Mouse (Mus musculus) thymus, adult 18-20 months (tissue): ENCODE results near the gene Poglut1.
"Not testable (repeated sequence)": the region's sequence is repeated elsewhere in the genome, so short reads cannot be mapped to it uniquely, and the experiment has no call there.

Experiments used
- DNase-seq, 2 experiments: peaks; one replicate each; pipeline ENCODE4 v3.0.0; 2022; ENCODE audit warnings: mixed read lengths in 2 of 2

Poglut1 gene

DNA sequence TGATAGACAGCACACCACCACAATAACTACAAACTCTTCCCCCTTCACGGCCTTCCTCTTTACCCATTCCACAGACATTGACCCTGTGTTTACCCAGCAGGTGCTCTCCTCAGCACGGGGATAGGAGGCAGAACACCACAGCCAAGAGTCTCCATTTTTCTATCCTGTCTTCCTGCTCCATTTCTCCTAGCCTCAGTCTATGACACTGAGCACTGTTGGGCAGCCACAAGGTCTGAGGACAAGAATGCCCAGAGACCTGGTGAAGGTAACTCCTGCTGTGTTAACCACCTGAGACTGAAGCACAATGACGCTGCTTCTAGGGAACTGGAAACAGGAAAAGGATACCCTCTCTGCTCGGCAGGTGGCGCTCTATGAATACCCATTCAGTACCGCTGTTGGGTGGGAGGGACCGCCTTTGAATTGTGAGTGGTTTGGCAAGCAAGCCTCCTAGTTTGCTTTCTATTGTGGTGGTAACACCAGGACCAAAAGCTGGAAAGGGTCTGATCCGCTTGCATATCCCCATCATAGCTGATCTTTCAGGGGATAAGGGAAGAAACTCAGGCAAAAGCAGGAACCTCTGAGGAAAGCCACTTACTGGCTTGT is 13.4 kb downstream of the Poglut1 start:
- peak; percentile 36 to 44 for DNase-seq

DNA sequence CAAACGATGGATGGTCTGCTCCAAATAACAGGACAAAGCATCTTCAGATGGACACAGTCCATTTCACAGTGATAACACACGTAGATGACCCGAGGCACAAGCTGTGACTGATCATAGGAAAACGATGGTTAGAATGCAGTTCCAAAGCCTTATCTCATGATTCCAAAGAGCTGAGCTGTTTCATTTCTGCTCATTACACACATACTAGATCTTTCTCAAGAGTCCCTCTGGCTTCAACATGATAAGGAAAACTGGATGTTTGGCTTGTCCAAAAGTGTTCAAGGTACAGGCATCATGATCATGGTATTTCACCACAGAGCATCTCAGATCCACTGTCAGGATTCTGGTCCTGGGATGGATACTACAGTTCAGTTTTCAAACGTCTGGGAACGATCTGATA is 23.8 kb downstream of the Poglut1 start:
- DNase-seq: no peak

DNA sequence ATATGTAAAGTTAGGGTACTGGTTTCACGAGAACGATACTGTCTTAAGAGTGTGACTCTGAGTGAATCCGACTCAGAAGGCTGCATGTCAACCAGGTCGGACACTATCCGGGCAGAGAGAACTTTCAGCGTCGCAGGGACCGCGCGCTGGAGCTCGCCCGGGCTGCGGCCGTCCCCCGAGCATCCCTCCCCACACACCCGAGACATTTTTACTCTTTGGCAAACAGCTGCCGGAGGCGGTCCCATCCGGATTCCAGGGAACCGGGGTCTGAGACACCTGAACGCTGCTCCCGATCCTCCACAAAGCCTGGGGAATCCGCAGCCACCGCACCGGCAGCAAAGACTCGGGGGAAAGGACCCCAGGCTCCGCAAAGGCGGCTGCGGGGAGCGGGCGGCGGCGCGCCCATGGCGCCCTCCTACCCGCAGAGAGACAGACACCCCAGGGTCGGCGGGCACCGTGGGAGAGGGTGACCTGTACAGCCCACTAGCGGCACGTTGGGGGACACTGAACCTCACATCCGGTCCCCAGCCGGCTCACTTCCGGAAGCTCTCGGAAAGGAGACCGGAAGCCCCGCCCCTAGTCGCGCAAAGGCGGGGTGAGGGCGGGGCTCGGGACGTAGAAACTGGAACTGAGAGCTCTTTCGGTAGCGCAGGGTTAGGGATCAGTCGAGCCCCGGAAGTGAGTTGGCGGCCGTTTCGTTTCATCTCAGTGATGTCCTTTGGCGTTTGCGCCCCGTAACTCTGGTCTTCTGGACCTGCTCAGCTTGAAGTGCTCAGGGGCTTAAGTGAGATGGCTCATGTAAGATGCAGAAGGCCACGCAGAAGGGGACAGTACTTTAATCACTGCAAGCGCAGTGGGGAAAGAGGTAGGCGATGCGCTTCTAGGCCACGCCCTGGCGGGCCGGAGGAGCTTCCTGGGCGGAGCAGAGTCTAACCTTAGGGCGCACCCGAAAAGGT is 27.7 kb downstream of the Poglut1 start, which contains the start of gene Timmdc1:
Timmdc1 (minus strand) TSS at position 535 of the 956 bp plus-strand sequence.
- DNase-seq: peak; percentile 94 to 96

DNA sequence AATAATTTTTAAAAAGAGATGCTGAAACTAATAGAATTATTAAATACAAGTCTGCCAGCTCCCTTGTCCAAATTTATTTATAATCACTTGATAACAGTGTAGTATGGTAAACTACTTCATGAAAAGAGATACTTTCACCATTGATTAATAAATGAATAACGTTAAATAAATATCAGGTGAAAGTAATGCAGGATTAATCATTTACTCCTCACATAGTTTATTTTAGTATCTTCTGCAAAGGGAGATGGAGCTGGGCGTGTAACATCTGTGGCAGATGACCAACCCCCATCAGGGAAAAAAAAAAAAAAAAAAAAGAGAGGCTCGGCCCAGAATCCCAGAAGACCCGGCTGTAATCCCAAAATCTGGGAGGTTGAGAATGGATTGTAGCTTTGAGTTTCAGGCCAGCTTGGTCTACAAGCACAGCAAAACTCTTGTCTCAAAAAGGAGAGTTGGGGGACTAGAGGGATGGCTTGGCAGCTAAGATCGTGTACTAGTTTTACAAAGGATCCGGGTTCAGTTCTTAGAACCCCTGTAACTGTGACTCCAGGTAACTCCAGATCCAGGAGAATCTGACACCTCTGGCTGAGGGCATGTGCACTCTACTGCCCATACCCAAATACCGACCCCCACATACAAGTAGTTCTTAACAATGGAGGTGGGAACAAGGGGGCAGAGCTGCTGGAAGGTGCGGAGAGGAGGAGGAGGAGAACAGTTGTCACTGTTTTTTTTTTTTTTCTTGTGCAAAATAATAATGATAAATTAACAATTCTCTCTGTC is 28.7 kb downstream of the Poglut1 start:
- DNase-seq: no peak

DNA sequence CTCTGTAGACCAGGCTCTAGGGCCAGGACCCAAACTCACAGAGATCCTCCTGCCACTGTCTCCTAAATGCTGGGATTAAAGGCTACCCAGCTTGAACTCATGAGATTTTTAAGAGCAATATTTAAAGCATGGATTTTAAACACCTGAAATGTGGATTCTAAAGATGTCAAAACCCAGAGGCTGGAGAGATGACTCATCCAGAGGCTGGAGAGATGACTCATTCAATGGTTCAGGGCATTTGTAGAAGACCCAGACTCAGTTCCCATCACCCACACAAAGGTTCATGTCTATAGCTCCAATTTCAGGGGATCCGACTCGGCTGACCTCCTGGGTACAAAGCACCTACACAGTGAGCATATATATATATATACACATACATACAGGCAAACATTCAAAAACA is 30.9 kb downstream of the Poglut1 start:
- no peak for DNase-seq

DNA sequence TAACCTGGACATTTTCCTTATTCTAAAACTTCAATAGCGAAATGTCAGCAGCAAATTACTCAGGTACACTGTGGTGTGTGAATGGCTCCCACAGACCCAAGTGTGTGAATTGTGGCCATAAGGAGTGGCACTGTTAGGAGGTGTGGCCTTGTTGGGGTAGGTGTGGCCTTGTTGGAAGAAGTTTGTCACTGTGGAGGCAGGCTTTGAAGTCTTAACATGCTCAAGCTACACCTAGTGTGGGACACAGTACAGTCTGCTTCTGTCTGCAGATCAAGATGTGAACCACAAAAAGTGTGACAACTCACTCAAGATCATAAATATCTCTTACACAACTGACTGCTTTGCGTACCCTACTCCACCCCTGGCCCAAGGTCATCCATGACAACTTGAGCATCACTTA is 39.2 kb downstream of the Poglut1 start:
- no peak for DNase-seq

DNA sequence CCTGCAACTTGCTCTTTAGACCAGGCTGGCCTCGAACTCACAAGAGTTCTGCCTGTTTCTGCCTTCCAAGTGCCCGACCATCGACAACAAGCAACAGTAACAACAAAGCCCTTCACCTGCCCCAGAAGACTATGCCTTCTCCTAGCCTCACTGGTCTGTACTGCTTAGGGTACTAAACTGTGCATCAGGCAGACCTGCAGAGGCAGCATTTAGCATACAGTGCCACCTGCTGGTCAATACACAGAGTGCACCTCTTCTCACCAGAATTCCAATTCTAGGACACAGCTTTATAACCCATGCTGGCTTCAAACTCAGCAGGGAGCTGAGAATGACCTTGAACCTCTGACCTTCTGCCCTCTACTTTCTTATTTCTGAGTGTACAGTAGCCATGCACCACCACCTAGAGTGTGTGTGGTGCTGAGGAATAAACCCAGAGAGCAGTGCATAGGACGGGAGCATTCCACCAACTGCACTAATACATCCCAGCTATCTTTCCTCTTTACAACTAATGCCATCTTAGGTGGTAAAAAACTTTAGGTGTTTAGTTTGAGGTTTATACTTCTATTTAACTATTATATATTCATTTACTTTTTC is 43.9 kb downstream of the Poglut1 start:
- peak in 1 of 2 experiments; percentile 19 for DNase-seq

DNA sequence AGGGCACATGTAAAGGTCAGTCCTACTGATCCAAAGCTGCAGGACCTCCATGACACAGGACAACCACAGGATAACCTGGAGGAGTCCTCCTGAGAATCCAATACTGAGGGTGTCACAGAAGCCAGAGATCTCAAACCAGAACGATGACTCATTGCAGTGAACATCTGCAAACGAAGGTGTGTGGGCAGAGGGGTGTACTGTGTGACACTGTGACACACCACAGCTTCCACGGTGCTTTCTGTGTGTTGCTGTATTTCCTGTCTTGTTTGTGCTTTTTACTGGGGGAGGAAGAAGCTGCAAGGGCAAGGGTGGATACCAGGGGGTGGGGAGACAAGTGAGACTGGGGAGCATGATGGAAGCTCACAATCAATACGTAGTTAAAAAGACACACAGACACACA is 46.5 kb downstream of the Poglut1 start:
- no peak for DNase-seq

DNA sequence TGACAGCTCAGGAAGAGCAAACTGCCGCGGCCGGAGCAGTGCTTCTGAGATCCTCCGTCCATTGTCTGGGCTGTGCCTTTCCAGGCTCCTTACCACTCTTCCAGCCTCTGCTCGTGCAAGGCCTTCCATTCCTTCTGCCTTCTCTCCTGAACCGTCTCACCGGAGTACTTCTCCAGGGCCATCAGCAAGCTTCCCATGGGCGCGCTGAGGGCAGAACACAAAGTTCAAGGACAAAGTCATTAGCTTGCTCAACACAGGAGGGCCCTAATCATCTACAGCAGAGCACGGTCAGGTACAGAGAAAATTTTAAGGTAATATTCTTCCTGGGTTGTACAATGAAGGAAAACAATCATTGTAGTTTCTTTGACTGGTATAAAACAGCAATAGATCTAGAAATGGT is 47.6 kb downstream of the Poglut1 start:
- no peak for DNase-seq

DNA sequence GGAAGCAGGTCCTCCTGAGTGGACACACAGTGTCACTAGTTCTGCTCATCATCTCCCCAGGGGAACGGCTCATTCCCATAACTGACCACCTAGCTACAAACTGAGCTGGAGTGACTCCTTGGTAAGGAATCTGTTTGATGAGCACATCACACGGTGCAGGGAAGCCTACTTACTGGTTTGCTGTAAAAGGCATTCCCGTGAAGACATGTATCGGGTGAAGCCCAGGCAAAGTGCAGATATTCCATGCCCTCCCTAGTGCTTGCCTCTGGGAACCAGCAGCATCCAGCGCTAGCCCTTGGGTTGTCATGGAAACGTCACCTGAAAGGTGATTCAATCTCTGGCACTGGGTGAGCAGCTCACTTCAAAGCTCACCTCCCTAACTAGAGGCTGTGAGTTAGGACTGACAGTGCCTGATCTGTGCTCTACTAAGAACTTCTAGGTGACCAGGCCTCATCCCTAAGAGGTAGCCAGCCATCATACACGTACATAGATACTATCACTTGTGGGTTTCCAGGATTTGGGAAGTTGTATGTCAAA is 53.4 kb downstream of the Poglut1 start:
- no peak for DNase-seq

DNA sequence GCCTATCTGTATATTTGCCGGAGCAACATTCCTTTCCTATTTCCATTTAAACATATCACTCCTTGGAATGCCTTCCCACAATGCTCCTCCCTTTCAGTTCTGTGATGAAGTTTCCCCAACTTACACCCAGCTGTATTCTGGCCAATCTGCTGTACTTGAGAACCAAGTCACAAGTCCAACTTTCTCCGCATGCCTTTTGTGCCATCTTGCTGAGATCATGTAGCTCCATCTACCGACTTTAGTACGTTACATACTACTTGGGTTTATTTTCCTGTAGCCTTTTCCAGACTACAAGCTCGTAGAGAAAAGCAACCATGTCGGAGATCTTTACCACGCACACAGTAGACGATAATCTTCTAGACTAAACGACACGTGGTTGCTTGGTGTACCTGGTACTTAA is 56.2 kb downstream of the Poglut1 start:
- no peak for DNase-seq

DNA sequence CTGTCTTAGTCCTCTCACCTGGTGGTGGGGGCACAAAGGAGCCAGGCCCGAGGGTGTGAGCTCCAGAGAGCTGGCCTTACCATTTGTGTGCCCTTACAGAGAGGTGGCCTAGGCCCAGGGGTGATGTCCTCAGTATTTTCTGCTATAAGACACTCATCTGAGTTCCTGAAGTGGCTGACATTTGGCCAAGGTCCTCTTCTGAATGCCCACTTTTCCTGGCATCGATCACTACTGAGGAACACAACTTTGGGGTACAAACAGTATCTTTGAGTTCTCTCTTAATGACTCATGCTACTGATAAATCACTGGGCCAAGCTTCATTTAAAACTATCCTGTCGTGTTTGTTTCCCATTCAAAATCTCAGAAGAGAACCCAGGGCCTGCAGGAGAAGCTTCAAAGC is 57.5 kb downstream of the Poglut1 start:
- DNase-seq: no peak

DNA sequence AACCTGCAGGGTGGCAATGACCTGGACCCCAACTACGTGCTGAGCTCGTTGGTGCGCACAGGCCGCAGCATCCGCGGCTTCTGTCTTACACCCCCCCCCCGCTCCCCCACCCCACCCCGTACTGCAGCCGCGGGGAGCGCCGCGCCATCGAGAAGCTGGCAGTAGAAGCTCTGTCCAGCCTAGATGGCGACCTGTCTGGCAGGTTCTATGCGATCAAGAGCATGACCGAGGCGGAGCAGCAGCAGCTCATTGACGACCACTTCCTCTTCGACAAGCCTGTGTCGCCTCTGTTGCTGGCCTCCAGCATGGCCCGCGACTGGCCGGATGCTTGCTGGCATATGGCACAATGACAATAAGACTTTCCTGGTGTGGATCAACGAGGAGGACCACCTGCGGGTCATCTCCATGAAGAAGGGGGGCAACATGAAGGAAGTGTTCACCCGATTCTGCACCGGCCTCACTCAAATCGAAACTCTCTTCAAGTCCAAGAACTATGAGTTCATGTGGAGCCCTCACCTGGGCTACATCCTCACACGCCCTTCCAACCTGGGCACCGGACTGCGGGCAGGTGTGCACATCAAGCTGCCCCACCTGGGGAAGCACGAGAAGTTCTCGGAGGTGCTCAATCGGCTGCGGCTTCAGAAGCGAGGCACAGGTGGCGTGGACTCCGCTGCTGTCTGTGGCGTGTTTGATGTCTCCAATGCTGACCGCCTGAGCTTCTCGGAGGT is 66.3 kb downstream of the Poglut1 start:
- peak in 1 of 2 experiments; percentile 9 for DNase-seq

DNA sequence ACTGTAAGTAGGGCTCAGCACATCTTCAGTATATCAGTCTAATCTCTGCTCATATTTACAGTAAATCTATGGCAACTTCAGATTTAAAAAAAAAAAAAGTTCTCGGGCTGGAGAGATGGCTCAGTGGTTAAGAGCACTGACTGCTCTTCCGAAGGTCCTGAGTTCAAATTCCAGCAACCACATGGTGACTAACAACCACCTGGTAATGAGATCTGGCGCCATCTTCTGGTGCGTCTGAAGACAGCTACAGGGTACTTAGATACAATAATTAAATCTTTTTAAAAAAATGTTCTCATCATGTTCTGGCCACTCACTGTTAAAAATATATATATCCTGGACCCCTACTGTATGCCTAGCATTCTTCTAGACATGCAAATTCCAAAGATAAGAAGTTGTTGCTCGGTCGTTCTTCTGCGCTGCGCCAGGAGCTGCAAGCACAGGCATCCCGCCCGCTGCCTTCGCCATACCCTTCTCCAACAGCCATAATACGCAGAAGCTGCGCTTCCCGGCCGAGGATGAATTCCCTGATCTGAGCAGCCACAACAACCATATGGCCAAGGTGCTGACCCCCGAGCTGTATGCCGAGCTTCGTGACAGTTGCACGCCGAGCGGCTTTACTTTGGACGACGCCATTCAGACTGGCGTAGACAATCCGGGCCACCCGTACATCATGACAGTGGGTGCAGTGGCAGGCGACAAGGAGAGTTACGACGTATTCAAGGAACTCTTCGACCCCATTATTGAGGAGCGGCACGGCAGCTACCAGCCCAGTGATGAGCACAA is 67.1 kb downstream of the Poglut1 start:
- DNase-seq: no peak

DNA sequence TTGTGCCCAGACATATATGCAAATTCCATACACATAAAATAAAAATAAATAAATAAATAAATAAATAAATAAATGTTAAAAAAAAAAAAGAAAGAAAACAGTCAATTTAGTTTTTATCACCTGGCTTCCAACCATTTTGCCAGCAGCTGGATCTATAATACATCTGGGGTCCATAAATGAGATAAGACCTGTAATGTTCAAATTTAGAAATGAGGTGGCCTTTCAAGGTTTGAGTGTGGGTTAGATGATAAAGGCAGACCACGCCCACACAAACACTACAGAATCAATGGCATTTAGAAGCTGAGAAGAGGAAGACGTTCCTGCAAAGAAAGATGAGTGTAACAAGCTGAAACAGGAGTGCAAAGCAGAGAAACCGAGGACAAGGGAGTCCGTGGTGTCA is 68.7 kb downstream of the Poglut1 start:
- no peak for DNase-seq

DNA sequence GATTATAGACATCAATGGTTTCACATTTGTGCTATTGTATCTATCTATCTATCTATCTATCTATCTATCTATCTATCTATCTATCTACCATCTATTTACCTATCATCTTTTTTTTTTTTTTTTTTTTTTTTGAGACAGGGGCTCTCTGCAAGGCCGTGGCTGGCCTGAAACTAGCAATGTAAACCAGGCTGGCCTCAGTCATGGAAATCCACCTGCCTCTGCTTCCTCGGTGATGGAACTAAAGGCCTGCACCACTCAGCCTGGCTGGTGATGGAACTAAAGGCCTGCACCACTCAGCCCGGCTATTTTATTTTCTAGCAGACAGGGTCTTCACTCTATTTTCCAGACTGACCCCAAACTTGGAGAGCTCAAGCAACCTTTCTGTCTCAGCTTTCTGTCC is 71.8 kb downstream of the Poglut1 start:
- no peak for DNase-seq

DNA sequence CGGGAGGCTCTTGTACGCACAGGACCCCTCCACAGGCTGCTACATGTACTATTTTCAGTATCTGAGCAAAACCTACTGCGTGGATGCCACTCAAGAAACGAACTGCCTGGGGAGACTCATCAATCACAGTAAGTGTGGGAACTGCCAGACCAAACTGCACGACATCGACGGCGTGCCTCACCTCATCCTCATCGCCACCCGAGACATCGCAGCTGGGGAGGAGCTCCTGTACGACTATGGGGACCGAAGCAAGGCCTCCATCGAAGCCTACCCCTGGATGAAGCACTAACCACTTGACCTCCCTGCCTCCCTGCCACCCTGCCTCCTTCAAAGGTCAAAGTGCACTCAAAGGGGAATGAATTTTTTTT is 72.8 kb downstream of the Poglut1 start:
- DNase-seq: not testable (repeated sequence)

DNA sequence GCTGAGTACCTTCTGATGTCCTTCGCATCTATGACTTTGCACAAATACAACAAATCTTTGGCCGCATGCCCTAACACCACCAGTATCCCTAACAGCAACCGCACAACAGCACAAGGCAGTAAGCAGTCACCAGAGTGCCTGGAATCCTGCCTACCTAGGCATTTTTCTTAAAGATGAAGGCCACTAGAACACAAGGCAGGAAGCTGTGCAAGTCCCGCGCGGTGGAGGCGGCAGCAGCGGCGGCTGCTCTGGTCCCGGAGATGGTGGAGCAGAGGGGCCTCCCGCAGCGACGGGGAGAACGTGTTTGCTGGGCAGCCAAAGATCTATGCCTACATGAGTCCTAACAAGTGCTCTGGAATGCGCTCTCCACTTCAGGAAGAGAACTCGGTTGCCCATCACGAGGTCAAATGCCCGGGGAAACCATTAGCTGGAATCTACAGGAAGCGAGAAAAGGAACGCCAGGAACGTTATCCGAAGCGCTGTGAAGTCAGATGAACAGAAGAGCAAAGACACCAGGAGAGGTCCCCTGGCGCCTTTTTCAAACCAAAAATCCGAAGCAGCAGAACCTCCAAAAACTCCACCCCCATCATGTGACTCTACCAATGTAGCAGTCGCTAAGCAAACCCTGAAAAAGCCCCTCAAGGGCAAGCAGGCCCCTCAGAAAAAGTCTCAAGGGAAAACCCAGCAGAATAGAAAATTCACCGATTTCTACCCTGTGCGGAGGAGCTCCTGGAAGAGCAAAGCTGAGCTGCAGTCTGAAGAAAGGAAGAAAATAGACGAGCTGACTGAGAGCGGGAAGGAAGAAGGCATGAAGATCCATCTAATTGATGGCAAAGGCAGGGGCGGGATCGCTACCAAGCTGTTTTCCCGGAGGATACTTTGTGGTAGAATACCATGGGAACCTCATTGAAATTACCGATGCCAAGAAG is 73.5 kb downstream of the Poglut1 start:
- peak; percentile 32 to 35 for DNase-seq

DNA sequence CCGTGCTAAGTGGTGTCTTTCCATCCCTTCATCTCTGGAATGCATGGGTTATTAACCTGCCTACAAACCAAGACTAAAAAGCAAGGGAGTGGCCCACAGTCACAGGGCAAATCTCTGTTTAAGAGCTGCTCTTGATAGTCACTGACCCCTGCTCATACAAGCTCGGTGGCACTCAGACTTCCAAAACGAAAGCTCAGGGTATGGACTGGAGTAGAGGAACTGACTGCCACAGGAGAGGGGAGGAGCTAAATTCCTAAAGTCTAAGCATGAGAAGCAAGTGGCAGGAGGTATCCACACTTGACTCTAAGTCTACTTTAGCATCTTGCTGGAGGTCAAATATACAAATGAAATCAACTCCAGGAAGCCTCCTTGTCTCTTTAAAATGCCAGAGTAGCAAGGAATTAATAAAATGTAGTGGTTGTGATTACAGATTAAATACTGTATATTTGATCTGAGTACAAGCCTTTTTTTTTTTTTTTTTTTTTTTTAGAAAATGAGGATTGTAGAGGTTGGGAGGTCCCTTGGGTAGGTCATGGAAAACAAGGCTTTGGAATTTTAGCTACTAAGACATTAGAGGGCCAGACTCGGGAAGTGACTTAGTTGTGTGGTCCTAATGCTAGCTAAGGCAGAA is 74.3 kb downstream of the Poglut1 start:
- DNase-seq: no peak
